Mouse (Mus musculus) frontal cortex, adult (tissue): Measurements from ENCODE around the gene Fam114a1.

Experiments used
- ATAC-seq: cut with Nextera tagmentation; 2 replicates; pipeline ENCODE4 v1.9.2; 2017; ENCODE audit warnings: mild to moderate bottlenecking, moderate library complexity, mixed read lengths; ENCODE audit not compliant: low TSS enrichment

Gene Fam114a1

DNA sequence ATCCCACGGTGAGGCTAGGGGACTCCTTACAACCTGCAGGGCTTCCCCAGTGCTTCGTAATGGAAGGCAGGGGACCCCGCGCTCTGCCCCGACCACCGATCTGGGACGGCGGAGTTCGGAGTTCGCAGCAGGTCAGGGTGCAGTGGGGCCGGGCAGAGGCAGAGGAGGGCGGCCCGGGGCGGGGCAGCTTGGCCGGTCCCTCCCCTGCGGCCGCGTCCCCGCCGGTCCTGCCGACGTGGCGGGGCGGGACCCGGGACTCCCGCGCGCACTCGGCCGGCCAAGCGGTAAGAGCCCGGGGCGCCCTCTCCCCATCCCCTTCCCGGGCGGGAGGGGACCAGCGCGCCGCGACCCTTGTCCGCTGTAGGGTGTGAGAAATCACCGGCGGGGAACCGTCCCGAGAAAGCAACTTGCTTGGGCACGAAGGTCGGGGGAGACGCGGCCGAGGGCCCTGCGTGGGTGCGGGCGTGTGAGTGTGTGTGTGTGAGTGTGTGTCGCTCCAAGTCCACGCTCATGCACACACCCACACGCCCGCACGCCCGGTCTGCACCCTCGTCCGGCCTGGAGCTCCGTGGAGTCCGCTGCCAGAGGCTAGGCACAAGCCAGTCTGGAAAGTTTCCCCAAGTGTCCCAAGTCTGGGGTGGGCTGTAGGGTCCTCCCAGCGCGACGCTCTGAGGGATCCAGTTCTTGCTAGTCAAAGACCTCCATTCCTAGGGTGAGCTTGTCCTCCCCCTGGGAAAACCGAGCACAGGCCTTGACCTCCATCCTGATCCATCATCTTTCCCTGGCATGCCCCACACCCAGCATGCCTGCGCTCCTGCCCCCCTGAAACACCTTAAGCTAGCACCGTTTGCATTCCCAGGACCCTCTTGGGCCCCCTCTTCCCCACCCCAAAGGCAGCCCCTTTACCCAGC lies at the start of gene Fam114a1:
Fam114a1 (plus strand) TSS at position 211 of the 911 bp plus-strand sequence.
- peak; percentile 64 for ATAC-seq

DNA sequence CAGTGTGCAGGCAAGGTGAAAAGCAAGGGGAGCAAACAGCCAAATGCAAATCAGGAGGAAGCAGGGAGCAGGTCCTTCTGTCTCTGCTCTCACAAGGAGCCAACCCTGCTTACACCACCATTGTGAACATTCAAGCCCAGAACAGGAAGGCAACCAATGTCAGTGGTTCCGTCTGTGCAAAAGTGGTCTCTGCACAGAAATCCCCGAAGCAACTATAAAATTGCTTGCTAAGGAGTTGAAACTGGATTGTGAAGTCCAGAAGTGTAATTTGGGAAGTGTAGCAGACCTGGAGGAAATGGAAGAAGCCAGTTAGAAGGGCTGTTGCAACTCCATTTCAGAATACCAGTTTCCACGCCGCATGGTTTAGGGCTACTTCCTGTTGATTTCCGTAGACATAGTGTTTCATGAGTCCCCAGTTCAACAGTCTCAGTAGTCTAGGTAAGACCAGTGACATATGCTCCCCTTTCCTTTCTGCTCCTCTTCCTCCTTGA lies 46.9 kb upstream of the Fam114a1 start:
- no peak for ATAC-seq

DNA sequence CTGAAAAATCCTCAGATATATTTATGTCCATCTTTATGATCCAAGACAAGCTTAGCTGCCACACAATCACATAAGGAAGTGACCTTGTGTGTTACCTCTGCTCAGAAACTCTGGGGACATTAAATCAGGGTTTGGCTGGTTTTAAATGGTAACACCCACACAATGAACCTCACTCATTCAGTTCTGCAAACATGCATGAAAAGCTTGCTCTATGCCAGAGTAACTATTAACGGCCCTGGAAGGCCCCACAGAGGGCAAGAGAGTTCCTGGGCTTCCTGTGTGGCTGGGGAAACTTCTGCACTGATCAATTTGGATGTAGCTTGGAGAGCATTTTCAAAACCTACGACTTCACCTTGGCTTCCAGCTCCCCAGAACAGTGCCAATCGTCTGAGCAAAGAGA lies 37.7 kb upstream of the Fam114a1 start:
- ATAC-seq = no peak

DNA sequence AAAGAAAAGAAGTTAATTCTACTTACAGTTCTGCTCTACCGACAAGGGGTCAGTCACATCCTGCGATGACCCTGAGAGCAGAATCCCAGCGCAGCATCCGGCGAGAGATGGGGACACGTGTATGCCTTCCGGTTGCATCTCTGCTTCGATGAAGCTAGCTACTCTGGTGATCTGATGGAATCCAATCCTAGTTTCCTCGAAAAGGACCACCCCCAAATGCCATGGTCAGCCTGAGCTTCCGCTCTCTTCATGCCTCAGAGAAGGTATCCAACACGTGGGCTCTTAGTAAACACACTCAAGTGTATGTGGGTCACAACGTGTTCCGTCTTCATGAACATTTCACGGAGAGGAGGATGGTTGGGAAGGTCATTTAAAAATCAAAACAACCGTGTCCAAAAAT lies 37.1 kb upstream of the Fam114a1 start:
- no peak for ATAC-seq

DNA sequence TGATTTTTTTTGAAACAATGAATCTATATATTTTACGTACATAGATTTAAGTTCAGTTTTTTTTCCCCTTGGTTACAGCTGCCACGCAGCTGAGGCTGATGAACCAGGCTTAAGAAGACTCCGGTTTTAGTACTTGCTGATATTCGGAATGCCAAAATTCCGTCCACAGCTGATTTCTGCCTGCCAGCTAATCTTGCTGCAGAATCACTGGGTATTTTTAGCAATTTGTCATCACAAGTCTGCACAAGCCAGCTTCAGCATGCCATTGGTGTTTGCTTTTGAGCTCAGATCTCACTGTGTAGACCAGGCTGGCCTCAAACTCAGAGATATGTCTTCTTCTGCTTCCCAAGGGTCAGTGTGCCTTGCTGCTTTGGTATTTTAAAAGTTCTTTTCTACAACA lies 18.4 kb upstream of the Fam114a1 start:
- peak; percentile 47 for ATAC-seq

DNA sequence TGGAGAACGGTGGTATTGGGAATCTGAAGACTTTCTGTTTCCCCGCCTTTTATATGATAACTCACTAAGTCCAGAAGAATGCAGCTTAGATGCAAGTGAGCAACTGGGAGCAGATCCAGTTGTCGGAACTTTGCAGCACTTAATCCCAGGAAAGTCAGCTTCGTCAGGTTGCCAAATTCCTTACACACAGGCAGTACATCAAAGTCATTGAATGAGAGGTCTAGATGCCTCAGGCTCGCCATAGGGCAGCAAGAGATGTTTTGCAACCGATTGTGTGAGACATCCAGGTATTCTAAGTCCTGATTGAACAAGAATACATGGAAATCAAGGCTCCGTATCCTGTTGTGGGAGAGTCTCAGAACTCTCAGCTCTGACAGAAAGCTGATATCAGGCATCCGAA lies 14.9 kb upstream of the Fam114a1 start:
- no peak for ATAC-seq

DNA sequence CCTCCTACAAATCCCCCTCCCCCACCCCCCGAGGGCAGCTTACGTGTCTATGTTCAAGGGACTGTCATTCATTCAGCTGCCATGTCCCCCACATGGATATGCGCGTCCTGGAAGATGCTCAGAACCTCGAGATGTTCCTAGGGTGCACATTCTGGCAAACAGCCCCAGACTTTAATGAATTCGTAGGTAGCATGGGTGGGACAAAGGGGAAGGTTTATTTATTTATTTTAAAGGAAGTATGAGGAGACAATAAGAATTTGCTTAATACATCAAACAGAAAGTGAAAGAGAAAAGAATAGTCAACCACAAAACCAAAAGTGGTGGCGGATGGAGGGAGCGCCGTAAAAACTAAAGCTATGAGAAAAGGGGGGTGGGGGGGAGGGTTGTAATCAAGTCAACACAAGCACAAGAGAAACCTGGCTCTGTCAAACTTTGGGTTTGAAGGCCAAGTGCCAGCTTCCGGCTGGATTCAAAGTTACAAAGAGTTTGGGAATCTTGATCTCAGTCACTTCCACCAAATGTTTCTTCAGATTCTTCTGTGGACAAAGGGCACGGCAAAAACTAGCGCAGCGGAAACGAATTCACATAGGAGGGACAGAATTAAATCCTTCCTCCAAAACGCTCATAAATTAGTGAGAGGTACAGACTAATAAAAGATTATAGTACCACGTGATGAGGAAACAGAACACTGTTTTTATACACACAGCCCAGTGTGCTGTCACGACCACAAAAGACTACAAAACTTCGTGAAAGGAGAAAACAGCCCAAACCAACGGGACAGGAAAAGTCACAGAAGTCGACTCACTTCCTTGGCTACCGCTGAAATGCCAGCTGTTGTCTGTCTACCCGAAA lies 10.7 kb upstream of the Fam114a1 start:
- no peak for ATAC-seq

DNA sequence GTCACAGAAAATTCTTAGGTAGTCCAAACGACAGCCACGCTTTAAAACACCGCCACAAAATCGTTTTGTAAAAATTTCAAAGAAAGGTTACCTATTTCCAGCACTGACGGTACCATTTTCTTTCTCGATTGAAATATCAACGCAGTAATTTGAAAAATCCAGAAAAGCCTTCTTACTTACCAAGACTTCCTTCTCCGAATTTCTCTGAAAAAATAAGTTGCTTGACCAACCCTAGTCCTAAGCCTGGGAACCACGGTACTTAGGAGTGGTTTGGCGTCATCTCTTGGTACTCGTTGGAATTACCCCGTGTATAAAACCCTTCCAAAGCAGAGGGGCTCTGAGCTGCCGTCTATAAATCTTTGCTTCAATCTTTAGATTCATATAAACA lies 10.0 kb upstream of the Fam114a1 start, which contains the start of gene Tlr6:
Tlr6 (minus strand) TSS at position 255 of the 388 bp plus-strand sequence.
- no peak for ATAC-seq

DNA sequence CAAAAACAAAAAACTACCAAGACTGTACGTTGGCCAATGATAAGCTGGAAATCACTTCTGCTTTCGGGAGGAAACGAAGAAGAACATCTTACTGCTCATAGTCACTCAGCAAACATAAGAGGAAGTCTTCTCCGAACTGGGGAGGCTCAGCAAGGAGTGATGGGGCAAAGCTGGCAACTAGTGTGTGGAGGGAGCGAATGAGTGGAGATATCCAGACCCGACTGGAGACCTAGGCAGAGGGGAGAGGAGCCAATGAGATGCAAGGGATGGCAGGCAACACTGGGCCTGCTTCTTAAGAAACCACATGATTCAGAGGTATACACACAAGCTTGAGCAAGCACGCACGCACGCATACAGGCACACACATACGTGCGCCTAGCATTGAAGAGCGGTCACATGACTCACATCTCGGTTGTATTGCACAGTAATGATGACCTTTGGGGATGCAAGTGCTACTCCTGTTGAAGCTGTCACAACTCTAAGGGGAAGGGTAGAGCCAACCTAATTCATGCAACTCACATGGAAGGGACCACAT lies 8.9 kb upstream of the Fam114a1 start:
- ATAC-seq = no peak

DNA sequence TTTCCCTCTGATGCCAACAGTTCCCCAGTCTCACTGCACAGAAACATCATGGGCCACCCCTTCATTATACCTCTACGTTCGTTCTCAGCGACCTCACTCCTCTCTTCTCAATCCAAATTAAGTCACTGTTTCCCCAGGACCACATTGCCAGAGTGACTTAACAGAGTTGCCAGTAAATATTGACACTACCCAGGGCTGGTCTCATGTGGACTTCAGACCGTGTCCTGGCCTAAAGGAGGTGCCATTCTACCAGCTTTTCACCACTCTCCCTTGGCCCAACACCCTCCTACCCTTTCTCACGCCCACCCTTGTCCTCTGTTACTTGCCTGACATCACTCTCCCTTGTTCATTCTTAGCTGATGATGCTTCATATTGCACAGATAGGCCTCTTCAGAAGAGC lies 6.6 kb upstream of the Fam114a1 start:
- ATAC-seq = no peak

DNA sequence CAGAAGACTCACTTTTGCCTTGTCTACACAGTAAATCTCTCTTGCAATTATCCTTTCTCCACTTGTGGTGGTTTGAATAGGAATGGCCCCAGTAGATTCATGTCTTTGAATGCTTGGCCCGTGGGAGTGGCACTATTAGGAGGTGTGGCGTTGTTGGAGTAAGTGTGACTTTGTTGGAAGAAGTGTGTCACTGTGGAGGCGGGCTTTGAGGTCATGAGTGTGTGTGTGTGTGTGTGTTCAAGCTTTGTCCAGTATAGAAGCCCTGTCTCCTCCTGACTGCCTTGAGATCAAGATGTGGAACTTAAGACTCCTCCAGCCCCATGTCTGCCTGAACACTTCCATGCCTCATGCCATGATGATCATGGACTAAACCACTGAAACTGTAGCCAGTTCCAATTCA lies 6.1 kb upstream of the Fam114a1 start:
- ATAC-seq = no peak

DNA sequence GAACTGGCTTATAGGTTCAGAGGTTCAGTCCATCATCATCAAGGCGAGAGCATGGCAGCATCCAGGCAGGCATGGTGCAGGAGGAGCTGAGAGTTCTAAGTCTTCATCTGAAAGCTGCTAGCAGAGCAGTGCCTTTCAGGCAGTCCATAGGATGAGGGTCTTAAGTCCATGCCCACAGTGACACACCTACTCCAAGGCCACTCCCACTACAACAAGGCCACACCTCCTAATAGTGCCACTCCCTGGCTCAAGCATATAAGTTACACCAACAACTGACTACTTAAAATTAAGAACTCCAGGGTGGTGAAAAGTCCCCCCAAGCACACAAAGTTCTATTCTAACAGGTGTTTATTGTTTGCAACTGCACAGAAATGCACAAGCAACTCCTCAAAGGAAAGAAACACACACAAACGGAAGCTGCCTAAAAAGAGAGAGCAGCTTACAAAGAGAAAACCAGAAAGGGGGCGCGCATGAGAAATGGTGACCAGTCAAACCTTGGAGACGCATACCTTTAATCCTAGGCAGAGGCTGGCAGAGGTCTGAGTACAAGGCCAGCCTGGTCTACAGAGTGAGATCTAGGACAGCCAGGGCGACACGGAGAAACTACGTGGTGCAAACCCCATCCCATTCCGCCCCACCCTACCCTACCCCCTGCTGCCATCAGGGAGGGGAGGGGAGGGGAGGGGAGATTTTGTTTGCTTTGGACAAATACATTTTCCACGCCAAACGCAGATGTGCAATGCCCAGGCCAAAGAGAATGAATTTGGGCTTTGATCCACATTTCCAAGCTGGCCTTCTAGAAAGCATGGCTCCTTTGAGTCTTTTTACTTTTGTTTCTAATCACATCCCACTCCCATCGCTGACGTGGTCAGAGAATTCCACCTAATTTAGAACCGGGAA lies 660 bp upstream of the Fam114a1 start:
- no peak for ATAC-seq

DNA sequence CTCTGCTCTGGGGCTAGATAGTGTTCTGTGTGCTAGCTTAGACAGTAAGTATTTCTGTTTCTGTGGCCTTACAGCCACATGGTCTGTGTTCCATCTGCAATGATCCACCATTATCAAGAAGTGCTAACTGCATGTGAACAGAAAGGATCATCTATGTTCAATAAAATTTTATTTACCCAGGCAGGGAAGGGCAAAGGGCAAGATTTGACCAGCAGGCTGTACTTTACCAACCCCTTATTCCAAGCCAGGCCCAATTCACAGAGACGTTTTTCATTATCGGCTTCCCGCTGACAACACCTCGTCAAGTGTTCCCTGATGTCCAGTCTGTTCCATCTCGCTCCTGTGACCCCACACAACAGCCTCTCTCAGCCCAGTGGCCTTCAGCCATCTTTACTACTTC lies 5.2 kb downstream of the Fam114a1 start:
- no peak for ATAC-seq

DNA sequence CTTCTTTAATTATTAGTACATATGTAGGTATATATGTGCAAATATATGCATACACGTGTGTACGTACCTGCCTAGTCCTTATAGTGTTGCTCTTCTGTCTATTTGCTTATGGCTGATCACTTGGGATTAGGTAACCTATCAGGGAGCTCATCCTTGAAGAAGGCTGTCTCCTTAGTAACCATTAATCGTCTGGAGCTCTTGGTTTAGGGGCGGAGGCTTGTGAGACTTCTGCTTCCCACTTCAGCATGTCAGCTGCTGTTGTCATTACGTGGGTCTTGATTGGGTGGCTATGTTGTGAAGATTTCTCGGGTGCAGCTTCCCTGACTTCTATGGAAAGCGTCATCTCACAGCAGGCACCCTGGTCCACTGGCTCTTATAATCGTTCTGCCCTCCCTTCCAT lies 7.3 kb downstream of the Fam114a1 start:
- ATAC-seq = no peak

DNA sequence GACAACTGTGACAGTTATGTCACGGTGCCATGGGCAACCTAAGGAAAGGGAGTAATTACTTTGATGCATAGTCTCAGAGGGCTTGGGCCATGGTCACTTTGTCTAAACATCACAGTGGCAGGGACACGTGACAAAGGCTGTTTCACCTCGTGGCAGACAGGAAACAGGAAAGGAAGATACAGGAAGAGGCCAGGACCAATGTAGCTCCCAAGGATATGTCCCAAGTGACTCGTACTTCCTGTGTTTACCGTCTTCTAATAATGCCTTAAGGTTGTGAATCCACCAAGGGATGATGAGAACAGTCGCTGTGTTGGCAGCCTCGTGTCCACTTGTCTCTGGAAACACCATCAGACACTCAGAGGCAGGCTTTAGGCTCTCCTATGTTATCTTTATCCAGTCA lies 16.1 kb downstream of the Fam114a1 start:
- ATAC-seq = no peak

DNA sequence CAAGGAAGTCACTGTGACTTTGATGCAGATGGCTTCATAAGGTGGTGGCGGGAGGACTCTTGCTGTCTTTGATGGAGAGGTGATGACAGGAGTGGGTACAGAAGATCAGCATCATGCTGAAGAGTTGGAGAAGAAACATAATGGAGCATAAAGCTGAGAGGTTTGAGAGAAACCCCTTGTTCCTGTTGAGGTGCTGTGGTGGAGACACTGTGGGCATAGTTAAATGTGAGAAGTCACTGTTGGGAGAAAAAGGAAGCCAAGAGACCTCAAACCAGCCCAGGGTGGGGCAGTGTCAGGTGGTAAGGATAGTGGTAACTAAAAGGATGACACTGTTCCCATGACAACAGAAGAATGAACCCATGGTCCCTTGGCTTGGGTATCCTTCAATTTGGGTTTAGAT lies 20.1 kb downstream of the Fam114a1 start:
- no peak for ATAC-seq

DNA sequence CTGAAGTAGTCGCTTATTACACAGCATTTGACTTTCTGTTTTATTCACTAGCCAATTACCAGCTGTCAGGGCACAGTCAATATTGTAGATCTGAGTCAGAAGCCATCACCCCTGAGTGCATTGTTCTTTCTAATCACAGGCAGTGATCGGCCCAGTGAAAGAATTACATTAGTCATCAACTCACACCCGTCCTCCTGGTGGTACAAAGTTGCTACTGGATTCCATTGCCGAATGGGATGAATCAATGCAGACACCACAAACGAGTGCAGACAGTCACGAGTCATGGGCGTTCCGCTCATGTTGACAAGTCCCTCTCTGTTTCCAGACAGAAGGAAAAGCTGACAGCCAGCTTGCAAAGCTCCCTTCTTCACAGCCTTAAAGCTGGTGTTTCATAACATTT lies 22.7 kb downstream of the Fam114a1 start:
- peak; percentile 57 for ATAC-seq

DNA sequence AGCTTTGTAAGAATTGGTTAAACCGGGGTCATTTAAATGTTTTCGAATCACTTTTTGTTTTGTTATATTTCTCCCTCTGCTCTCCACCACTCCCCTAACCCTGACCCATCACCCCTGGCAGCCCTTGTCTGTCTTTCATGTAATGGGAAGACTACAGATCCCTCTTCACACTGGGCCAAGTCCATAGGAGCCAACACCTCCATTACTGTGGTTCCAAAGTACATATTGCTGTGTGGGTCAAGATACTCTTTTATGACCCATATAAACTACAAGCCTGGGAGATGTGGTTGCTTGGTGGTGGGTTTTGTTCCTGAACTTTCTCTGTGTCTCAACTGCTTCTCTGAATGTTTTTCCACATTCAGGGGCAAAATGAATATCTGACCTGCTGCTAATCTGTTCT lies 25.5 kb downstream of the Fam114a1 start:
- ATAC-seq = no peak

DNA sequence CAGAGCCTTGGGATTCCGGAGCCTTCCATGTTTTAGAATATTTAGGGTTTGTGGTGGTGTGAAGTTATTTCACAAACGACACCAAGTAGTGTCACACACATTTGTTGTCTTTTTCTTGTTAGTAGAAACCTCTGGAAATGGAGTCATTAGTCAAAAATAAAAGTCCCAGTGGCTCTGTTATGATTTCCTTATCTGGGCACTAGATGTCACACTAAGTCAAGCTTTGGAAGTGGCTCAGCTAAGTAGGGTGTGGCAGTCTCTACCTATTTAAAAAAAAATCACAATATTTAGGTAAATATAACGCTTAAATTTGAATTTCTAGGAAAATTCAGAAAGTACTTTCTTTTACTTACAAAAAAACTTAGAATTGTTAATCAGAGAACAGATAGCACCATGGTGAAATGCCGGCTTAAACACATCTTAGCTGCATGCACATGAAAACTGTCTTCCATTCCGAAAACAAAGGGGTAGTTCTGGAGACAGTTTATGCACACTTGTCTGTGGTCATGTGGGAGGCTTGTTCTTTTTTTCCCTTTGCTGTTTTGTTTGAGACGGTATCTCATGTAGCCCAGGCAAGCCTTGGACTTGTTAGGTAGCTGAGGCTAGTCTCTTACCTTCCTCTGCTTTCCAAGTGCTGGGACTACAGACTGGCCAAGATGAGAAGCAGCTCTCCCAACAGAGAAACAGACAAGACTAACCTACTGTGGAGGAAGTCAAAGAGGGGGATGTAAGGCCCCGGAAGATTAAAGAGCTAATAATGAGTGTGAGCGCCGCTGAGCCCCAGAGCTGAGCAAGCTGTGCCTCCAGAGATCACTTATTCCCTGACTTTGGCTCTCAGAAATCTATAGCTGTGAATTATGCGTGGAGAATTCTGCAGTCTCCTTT lies 33.3 kb downstream of the Fam114a1 start:
- peak; percentile 69 for ATAC-seq

DNA sequence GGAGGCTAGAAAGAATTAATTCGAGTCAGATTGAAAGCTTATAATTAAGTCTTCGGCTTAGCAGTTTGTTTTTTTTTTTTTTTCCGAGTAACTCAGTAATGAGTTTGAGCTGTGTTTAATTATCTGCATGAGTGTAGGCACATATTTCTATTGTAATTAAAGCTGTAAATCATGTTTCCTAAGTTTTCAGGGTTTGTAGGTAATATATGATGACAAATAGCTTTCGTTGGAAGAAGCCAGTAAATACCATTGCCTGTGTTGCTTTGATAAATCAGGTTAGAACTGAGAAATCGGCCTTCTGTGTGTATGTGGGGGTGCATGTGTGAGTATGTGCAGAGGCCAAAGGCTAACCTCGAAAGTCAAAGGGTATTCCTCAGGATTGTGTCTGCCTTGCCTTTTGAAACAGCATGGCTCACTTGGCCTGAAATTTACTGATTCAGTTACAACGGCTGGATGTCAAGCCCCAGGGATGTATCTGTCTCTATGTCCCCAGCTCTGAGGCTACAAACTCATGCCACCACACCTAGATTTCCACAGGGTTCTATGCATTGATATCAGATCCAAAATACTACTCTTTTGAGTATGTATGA lies 34.2 kb downstream of the Fam114a1 start:
- ATAC-seq = no peak
